25 mouse cellular contexts compared by ENCODE assay signal in the genomic region with DNA sequence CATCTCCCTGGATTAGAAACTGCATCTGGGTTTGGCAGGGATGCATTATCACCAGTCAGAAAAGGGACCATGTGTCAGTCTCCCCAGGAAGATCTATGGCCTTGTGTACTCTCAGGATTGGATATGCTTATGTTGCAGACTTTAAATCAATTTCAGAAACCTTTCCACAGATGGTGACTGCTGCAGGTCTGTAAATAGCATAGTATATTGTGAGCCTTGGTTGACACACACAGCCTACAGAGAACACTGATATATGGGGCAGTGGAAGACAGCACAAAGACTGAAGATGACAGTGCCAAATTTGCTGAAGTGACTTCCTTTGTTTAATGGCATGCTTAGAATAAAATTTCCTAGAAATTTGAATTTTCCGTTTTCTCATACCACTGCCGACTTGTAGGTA.
DNase-seq lines count a peak whose midpoint lies in the region; ATAC-seq lines count a peak whose summit lies in the region.
"Had no signal": no experiment of that assay in that cellular context is flagged by ENCODE, and none has a peak within 500 bp of the region (broad histone marks: within the 10 kb centered on the region; RNA-seq: fewer than 3 reads in every experiment).

No protein-coding gene starts in this region.

- H3K4me2 ChIP-seq in hindbrain, embryonic 15.5 days: no peak overlapping the region
- no peak overlapping the region for H3K4me2 ChIP-seq in hindbrain, embryonic 12.5 days (replicated peaks)
- H3K4me2 ChIP-seq in neural tube, embryonic 13.5 days: no peak overlapping the region
- H3K4me2 ChIP-seq in neural tube, embryonic 15.5 days: no peak overlapping the region
- H3K4me2 ChIP-seq: embryonic facial prominence, embryonic 12.5 days; forebrain, embryonic 13.5 days had no signal

- WGBS in hindbrain, embryonic 15.5 days: 84% methylated on average over 2 of the region's 2 CpGs
- 94% methylated on average over 2 of the region's 2 CpGs for WGBS in hindbrain, embryonic 12.5 days
- 92% methylated on average over 2 of the region's 2 CpGs for WGBS in neural tube, embryonic 13.5 days
- 72% methylated on average over 2 of the region's 2 CpGs for WGBS in neural tube, embryonic 15.5 days

- H3K27me3 ChIP-seq in hindbrain, embryonic 15.5 days: no peaks in the 10 kb centered on the region
- no peaks in the 10 kb centered on the region for H3K27me3 ChIP-seq in hindbrain, embryonic 12.5 days
- H3K27me3 ChIP-seq in neural tube, embryonic 13.5 days: no peaks in the 10 kb centered on the region
- H3K27me3 ChIP-seq in neural tube, embryonic 15.5 days (replicated peaks): no peaks in the 10 kb centered on the region
- H3K27me3 ChIP-seq: CH12.LX; embryonic facial prominence, embryonic 12.5 days had no signal

- no peaks in the 10 kb centered on the region for H3K4me1 ChIP-seq in hindbrain, embryonic 15.5 days (replicated peaks)
- no peaks in the 10 kb centered on the region for H3K4me1 ChIP-seq in hindbrain, embryonic 12.5 days
- H3K4me1 ChIP-seq in neural tube, embryonic 13.5 days (replicated peaks): peaks cover 5% of the 10 kb centered on the region; the same call in 1 of the 2 replicates
- H3K4me1 ChIP-seq in neural tube, embryonic 15.5 days: no peaks in the 10 kb centered on the region
- H3K4me1 ChIP-seq: embryonic facial prominence, embryonic 10.5 days; embryonic facial prominence, embryonic 12.5 days; forebrain, embryonic 13.5 days had no signal

- H3K9ac ChIP-seq in hindbrain, embryonic 15.5 days: no peak overlapping the region
- no peak overlapping the region for H3K9ac ChIP-seq in hindbrain, embryonic 12.5 days
- H3K9ac ChIP-seq in neural tube, embryonic 13.5 days: no peak overlapping the region
- no peak overlapping the region for H3K9ac ChIP-seq in neural tube, embryonic 15.5 days (replicated peaks)
- H3K9ac ChIP-seq: embryonic facial prominence, embryonic 12.5 days; forebrain, embryonic 13.5 days had no signal

- H3K27ac ChIP-seq in hindbrain, embryonic 15.5 days (replicated peaks): no peak overlapping the region
- no peak overlapping the region for H3K27ac ChIP-seq in hindbrain, embryonic 12.5 days
- H3K27ac ChIP-seq in neural tube, embryonic 13.5 days (replicated peaks): 0 out of 2 replicates have a peak overlapping the region, but pooled peaks have one; percentile 0
- no peak overlapping the region for H3K27ac ChIP-seq in neural tube, embryonic 15.5 days (replicated peaks)
- H3K27ac ChIP-seq: embryonic facial prominence, embryonic 10.5 days; embryonic facial prominence, embryonic 12.5 days; forebrain, embryonic 13.5 days had no signal

- ATAC-seq in frontal cortex, adult (ENCODE audit: low TSS enrichment): 0 out of 2 replicates have a peak, but pooled peaks have one; percentile 38
- ATAC-seq in hindbrain, embryonic 15.5 days (ENCODE audit: low FRiP score, low read depth): peak; percentile 45; the same call in 1 of the 2 replicates
- ATAC-seq in hindbrain, embryonic 12.5 days (ENCODE audit: low FRiP score): no peak
- ATAC-seq in neural tube, embryonic 13.5 days (ENCODE audit: low read depth): peak; percentile 75
- ATAC-seq in neural tube, embryonic 15.5 days (ENCODE audit: low FRiP score): peak; percentile 45; the same call in 1 of the 2 replicates
- ATAC-seq: activated CD4-positive, CD25-positive, alpha-beta regulatory T cell, adult 4 months; CD4-positive, CD25-positive, alpha-beta regulatory T cell, adult 4 months; forebrain, embryonic 13.5 days; Patski had no signal

- no peaks in the 10 kb centered on the region for H3K9me3 ChIP-seq in hindbrain, embryonic 15.5 days
- H3K9me3 ChIP-seq in hindbrain, embryonic 12.5 days (replicated peaks): no peaks in the 10 kb centered on the region
- no peaks in the 10 kb centered on the region for H3K9me3 ChIP-seq in neural tube, embryonic 13.5 days
- no peaks in the 10 kb centered on the region for H3K9me3 ChIP-seq in neural tube, embryonic 15.5 days (replicated peaks)
- H3K9me3 ChIP-seq: embryonic facial prominence, embryonic 10.5 days; embryonic facial prominence, embryonic 12.5 days; forebrain, embryonic 13.5 days; G1E had no signal

- H3K4me3 ChIP-seq in hindbrain, embryonic 15.5 days: no peak overlapping the region
- no peak overlapping the region for H3K4me3 ChIP-seq in hindbrain, embryonic 12.5 days
- H3K4me3 ChIP-seq in neural tube, embryonic 13.5 days: no peak overlapping the region
- no peak overlapping the region for H3K4me3 ChIP-seq in neural tube, embryonic 15.5 days (replicated peaks)
- H3K4me3 ChIP-seq: embryonic facial prominence, embryonic 10.5 days; embryonic facial prominence, embryonic 12.5 days; forebrain, embryonic 13.5 days had no signal

- DNase-seq in frontal cortex, postnatal 14 days (ENCODE audit: low spot score in 2 of 2): no peak
- DNase-seq in neural tube, embryonic 10.5 days (ENCODE audit: extremely low spot score, low spot score): no peak
- no peak for DNase-seq in kidney, adult 18-20 months
- DNase-seq: adrenal gland, adult 8-10 months; adrenal gland, postnatal 14 days; adrenal gland, postnatal 36 days; B cell, adult 2 months; cerebellum, adult 11-12 months; cerebellum, adult 2 months; cerebellum, adult 9-10 months; cerebellum, postnatal 10 days; cerebellum, postnatal 25 days had no signal

- no peaks in the 10 kb centered on the region for H3K36me3 ChIP-seq in hindbrain, embryonic 15.5 days
- H3K36me3 ChIP-seq in hindbrain, embryonic 12.5 days: no peaks in the 10 kb centered on the region
- no peaks in the 10 kb centered on the region for H3K36me3 ChIP-seq in neural tube, embryonic 13.5 days
- H3K36me3 ChIP-seq in neural tube, embryonic 15.5 days: no peaks in the 10 kb centered on the region
- H3K36me3 ChIP-seq: embryonic facial prominence, embryonic 10.5 days; embryonic facial prominence, embryonic 12.5 days; G1E had no signal
